Mouse (Mus musculus) skeletal muscle tissue, postnatal 0 days (tissue): Measurements from ENCODE around the gene H2afb1. TPM values are rescaled to one million over a fixed set of nuclear protein-coding genes. Genes with fewer than 3 reads are reported as not detected.

Experiments
- polyA plus RNA-seq: library from polyadenylated mRNA; unstranded; fragments of >200 nt; fragmentation: Nextera tagmentation; extraction: Ambion mirVana; gene quantifications from 2 replicates; pipeline ENCODE4 v1.2.1, GENCODE M21; 2015

The H2afb1 gene
- polyA plus RNA-seq = not detected in 2 replicates

DNA sequence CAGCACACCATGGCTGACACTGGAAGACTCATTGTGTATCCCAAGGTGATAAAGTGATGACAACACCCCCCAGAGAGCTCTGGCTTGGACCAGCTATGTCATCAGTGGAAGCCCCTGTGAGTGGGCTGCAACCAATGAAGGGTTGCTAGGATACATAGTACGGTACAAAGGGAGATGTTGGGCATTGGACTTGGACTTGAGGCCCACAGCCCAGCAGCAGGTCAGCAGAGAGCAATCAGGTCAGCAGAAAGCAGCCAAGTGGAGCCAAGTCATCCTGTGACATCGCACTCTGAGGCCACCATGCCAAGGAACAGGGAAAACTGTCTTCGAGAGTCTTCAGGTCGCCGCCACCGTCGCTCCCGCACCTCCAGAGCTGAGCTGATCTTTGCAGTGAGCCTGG lies at the start of gene H2afb1:
Gene H2afb1, plus strand, starts transcription at position 301 of the 400 bp plus-strand sequence.

